Mouse (Mus musculus) kidney, adult 2 months (tissue): ENCODE results near the gene Sos1.

ENCODE experiments used
- CTCF ChIP-seq: fragments of 200-500 bp; conservative IDR thresholded peaks from 2 replicates; pipeline ENCODE4 v1.5.1; 2011; ENCODE audit warnings: low read depth, mild to moderate bottlenecking, control low read depth, low read length, moderate library complexity, mixed read lengths; ENCODE audit not compliant: insufficient read depth, insufficient read length
- POLR2A ChIP-seq: fragments of 200-500 bp; IDR thresholded peaks from one replicate; pipeline ENCODE4 v1.6.1; 2011; ENCODE audit warnings: low read depth, low read length, control low read depth

GRCm38 (mm10) chr17:80373726-80374096 is 106.5 kb downstream of the Sos1 start:
- TF ChIP-seq CTCF (no peak), POLR2A (no peak)
